Mouse (Mus musculus) kidney, postnatal 25 days (tissue): Measurements from ENCODE around the gene Add3.

Experiments used
- DNase-seq, 2 experiments: peaks; one replicate each; pipeline ENCODE4 v3.0.0; 2021; ENCODE audit warnings: mixed read lengths in 2 of 2

Gene Add3

DNA sequence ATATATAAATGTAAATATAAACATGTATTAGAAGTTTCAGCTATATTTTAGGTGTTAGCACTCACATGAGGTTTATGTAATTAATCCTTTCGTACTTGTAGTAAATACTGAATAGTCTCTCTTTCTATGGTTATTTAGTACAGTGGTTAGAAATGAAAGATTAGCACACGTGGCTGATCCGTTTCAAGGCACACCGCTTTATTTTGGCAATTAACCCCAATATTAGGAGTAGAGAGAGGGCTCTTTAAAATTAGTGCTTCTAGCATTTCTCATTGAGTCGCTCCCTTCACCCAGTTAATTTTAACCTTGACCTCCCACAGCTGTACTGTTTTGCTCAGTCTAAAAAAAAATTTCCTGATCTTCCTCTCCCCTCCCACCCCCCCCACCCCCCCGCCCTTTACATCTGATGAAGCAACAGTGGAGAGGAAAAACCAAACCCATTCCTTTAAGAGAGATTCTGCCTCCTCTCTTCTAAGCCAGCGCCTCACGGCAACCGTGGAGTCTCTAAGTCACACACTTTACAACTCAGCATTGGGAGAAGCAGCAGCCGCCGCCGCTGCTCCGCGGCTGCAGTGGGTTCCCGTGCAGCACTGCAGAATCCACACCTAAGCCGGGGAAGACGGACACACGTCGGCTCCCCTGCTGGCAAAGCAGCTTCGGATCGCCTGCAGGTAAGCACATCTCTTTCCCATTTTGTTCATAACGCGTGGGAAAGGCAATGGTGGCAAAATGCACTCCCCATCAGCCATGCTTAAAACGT, at the start of gene Add3:
Gene Add3 (plus strand): TSS at position 400 of the 760 bp plus-strand sequence.
- DNase-seq = peak; percentile 53 to 64

DNA sequence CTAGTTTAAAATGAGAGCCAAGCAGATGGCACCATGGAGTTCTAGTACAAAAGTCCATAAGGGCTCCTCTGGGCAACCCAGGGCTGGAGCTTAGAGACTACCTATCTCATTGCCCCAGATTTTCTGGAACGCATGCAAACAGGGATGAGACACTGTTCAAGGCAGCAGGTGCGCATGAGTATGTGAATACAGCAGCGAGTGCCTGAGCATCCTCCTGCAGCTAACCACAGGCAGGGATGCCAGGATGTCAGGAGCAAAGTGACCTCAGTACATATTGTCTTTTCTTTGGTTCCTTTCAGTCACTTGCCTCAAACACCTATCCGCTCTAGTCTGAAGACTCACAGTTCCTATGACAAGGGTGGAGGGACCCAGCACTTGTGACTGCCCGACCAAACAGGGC, 49.6 kb upstream of the Add3 start:
- no peak for DNase-seq

DNA sequence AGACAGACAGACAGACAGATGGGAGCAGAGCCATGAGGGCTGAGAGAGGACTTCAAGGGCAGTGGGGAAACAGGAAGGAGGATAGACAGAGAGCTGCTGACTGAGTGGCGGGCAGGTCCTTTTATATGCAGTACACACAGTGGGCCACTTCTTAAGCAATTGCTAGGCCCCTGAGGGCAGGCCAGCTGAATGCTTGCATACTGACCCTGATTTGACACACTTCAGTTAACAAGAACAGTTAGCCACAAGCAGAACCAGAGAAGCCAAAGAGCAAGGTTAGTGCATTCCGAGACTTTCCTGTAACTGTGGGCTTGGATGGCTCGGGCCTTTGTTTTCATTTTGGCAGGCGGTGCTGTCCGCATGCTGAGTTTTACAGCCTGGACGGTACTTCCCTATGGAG, 48.0 kb upstream of the Add3 start:
- no peak for DNase-seq

DNA sequence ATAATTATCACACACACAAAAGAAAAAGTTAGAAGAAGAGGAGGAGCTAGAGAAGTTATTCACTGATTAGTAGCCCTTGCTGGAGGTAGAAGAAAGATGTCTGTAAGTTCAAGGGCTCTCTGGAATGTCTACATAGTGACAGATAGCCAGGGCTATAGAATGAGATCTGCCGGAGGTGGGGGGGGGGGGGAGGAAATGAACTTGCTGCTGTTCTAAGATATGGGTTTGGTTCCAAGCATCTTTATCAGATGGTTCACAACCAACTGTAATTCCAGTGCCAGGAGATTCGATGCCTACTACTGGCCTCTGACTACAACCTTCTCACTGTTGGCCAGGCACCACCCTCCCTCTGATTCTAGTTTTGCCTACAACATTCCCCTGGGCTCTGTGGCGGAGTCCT, 46.9 kb upstream of the Add3 start:
- no peak for DNase-seq

DNA sequence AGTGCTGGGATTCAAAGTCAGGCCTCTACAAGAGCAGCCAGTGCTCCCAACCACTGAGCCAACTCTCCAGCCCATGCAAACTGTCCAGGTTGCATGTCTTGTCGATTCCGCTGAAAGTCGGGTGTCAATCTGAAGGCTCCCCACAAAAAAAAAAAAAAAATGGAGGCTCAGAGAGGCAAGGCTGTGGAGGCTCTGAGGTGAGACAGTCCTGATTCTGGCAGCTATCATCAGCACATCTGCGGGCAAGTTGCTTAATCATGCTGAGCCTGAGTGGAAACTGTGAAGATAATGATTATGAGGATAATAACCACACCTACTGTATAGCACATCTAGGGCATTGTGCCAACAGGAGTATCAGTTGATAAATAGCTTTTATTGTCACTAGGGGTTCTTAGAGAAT, 45.6 kb upstream of the Add3 start:
- no peak for DNase-seq

DNA sequence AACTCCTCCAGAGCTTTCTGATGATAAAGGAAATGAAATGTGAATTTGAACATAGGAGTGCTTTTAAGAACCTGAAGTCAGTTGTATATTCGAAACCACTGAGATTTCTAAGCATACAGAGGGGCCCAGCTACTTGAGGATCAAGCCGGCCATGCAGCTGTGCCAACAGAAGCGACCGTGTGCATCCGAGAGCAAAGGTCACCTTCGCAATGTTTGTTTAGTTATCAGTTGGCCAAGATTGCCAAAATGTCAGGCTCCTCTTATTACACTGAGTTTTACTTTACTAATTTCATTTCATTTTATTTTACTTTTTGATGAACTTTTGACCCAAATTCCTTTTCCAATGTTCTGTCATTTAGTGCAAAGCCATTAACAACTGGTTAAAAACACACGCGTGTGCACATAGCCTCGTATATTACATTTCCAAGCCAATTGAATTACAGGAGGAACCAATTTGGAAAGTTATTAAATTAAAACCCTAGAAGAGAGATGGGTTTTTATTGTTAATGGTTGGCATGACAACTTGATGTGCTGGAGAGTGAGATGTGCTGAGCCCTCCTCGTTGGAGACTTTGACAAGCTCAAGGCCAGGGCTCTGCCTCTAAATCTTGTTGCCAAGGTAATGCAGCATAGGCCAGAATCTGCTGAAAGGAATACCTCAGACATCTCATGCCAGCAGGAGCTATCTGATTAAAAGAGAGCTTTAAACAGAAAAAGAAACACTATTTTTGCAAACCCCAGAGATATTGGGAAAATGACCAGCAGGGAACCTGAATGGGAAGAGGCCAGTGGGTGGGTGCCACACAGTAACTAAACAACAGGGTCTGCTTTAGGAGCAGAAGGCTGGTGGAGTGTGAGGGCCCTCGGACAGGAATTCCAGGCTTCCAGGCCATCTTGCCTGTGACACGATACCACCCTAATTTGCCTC, 38.6 kb upstream of the Add3 start:
- DNase-seq = no peak

DNA sequence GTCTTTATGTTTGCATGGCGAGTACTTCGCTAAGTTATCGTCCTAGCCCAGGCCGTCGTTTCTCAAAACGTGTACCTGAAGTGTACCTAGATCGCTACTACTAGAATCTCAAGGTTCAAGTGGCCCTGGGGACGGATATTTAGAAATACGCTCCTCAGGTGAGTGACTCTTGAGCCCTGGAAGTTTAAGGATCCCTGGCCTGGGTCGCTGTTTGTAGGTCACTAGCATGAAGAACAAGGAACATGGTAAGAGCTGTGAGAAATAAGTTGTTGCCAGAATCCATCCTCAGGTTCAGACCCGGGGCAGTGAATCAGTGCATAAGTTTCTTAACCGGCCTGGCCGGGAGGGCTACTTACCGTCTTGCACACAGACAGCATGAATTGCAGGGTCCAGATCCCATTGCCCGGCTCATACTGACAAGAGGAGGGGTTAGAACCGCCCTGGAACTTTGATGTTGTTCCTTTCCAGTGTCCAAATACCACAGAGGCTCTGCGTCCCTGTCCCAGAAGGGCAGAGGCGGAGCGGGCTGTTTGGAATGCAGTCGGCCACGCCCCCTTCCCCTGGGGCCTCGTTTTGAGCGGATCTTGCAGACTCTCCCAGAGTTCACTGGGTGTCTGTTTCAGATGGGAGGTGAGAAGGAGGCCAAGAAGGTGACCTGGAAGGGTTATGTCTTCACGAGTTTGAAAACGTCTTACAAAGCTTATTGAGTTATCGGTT, 34.7 kb upstream of the Add3 start:
- peak; percentile 93 to 94 for DNase-seq

DNA sequence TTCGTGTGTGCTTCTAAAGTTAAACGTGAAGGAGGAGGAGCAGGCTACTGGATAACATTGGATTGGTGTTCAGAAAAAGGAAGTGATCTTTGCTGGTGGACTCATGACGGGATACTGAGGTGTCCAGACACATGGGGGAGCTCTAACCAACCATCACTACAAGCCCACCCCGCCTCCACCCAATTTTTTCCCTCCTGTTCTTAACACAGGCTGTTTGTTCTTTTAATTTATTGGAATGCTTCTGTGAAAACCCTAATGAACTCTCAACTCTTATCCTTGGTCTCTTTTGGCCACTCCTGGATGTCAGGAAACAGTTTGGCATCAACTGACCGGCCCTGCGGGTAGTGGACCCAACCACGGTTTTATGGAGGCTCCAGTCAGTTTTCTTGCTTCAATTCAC, 33.3 kb upstream of the Add3 start:
- DNase-seq = peak; percentile 40 to 45

DNA sequence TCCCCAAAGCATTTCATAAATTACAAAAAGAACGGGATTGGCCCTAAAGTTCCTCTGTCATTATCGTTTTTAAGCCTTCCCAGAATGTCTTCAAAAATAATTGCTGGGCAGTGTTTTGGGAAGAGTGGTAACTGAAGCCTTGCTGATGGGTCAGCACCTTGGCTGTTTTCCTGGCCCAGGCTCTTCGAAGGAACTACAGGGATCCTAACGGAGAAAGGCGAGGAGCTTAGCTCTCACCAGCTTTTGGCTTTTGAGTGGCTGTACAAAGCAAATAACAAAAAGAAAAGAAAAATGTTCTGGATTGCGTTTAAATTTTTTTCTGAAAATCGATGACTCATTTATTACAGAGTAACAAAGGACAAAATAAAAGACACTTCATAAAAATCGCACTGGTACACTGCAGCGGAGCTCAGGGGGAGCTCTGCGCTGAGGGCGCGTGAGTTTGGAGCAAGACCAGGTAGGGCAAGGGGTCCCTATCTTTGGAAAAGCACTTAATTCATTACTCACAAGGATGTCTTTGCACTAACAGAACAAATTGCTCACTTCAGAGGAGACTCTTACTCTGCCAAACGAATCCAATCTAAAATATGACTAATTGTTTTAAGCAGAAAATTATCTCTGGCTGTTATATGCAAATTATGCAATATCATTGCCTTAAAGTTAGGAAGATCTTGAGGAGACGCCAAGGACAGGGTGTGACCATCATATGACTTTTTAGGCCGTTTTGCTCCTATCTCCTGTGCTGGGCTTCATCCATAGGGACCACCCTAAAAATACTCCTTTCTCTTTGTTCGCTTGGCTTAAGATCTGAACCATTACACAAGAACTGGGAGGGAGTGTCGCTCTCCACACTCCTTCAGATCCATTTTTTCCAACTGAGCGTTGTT, 32.6 kb upstream of the Add3 start:
- peak in 1 of 2 experiments; percentile 40 for DNase-seq

DNA sequence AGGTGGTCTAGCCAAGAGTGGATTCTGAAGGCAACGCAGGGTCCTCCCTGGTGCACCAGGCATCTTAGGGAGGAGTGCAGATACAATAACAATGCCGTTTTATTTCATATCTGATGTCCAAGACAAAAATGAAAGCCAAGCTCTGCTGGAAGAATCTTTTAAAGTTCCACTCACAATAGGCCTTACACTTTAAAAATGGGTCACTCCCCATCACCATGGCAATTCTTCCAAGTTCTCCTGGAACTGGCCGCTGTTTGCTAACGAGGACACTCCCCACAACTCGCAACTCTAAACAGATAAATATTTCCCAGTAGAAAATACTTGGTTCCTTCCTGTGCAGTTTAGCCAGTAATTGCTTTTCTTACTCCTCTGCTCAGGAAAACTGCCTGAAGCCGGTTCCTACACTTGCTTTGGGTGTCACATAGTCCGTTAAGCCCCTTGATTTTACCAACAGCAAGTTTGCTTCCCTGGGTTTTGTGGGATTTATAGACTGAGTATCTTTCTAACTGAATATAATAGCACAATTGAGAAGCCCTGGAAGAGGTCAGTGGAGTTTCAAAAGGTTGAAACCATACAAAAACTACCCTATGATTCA, 28.1 kb upstream of the Add3 start:
- no peak for DNase-seq

DNA sequence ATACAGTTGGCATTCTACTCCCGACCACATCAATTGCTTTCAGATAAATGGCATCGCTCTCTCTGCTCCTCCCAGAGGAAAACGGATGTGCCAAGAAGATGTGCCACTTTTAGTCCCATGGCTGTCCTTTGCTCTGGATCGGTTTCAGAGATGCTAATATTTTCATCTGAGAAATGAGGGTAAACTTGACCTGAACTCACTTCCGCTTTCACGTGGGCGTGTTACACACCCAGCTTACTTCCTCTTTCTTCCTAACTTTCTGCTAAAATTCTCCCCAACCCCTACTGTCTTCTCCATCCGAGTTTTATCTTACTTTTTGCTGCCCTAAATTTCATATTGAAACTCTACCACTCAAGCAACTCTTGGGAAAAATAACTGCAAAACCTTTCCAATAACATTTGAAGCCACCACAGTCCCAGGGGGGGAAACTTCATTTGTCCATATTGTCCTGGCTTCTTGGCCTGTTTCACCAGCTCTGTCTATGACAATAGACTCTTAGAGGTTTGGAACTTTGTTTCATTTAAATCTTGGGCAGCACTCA, 20.9 kb upstream of the Add3 start:
- no peak for DNase-seq

DNA sequence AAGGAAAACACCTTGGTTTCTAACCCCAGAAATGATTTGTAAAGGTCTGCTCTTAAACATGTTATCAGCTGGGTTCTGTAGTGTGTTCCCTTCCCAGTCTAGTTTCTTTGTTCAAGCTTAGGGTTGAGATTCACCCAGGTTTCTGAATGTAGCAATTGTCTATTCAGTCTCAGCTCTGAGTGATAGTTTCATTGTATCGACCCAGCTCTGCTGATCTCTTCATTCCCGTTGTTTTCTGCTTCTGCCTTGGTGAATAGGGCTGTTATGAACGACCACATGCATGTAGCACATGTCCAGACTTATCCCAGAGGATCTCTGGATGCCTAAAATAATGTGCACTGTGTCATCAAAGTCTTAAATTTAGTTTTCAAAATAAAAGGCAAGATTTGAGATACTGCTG, 19.8 kb upstream of the Add3 start:
- no peak for DNase-seq

DNA sequence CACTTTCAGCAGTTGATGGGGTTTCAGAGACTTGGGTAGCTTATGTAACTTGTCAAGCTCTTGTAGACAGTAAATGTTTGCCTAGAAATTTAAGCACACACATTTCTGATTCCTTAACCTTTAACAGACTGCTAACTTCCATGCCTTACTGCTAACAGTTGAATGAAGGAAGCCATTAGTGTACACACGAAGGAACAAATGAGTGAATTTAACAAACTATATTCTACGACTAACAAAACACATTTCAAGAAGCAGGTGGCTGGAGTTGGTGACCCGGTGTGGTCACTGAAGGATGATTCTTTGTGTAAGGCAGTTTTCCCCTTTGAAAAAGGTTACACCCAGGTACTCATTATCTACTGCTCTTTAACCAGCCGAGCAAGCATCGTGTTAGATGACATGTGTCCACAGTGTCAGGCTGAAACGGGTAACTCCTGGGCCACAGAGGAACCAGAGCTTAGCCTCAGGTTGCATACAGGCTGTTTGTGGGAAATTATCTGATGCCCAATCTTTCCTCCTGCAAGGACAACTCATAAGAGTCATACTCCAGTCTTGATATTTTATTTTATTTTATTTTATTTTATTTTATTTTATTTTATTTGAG, 17.5 kb upstream of the Add3 start:
- no peak for DNase-seq

DNA sequence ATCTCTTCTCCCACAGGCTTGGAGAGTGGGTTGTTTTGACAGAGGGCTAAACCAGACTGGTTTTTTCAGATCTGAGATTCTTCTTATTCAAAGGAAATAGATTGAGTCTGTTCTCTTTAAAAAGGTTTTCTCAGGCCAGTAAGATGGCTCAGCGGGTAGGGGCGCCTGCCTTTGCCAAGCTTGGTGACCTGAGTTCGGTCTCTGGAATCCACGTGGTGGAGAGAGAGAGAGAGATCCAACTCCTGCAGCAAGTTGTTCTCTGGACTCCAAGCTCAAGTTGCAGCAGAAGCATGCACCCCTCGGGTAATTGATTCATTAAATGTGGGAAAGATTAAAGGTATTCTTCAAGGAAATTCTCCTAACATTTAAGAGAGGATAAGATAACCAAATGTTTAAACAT, 16.9 kb upstream of the Add3 start:
- DNase-seq = peak; percentile 73 to 90

DNA sequence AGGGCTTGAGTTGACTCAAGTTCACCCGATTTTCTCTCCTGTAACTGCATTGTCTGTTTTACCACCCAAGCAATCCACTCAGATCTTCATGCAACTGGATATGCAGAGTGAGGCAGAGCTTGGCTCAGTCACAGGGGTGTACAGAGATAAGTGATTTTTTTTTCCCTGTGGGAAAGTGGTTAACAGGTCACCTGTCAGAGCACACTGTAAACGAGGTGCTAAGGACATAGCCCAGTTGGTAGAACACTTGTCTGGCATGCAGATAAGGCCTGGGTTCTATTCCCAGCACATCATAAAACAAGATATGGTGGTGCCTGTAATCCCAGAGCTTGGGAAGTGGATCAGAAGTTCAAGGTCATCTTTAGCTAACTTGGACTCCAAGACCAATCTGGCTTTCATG, 14.6 kb upstream of the Add3 start:
- DNase-seq = no peak

DNA sequence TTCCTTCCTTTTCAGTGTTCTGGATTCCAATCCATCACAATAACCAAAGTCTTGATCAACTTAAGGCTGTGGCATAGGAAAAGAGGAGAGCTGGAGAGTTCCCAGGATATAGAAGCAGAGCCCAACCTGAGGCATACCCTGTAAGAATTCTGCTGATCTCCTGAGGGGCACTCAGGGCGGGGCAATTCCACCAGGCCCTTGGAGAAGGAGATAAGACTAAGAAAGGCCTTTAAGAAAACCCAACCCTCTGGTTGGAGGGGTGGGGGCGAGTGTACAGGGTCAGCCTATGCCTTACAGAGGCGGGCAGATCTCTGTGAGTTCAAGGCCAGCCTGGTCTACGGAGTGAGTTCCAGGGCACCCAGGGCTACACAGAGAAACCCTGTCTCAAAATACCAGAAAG, 13.7 kb upstream of the Add3 start:
- DNase-seq = no peak

DNA sequence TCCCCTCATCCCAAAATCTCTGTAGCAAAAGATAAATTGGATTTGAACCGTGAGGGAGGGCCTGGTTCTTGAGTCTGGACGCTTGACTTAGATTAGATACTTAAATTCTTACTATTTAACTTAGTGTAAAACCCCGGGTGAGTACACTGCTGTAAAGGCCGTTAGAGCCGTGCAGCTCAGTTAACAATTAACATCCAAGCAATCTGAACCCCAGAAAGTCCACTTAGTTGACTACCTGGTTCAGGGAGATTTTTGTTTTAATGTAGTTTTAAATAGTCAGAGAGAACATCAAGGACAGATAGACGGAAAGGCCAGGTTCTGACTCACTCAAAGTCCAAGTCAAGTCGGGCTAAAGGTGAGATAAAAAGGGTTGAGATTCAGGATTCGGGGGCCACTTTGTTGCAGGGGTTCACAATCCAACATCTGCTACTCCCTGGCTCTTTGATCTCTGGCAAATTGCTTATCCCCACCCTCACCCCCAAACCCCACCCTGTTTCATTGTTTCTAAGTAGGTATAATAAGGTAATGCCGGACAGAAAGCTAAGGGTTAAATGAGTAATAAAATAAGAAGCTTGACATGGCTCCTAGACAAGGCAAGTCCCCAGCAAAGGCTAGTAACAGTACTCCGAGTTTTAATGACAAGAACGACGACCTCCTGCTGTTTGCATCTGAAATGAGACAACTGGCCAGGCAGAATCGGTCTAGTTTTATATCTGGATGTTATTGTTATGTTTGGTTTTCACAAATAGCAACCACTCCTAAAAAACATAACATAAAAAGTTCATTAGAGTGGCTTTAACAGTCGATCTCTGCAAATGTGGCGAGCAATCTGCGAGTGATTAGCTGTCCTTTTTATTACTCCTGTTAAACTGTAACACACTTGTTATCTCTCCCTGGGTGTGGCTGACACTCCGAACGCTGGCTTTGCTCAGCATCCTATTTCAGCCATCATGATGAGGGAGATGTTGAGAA, 12.6 kb upstream of the Add3 start:
- peak; percentile 52 to 73 for DNase-seq

DNA sequence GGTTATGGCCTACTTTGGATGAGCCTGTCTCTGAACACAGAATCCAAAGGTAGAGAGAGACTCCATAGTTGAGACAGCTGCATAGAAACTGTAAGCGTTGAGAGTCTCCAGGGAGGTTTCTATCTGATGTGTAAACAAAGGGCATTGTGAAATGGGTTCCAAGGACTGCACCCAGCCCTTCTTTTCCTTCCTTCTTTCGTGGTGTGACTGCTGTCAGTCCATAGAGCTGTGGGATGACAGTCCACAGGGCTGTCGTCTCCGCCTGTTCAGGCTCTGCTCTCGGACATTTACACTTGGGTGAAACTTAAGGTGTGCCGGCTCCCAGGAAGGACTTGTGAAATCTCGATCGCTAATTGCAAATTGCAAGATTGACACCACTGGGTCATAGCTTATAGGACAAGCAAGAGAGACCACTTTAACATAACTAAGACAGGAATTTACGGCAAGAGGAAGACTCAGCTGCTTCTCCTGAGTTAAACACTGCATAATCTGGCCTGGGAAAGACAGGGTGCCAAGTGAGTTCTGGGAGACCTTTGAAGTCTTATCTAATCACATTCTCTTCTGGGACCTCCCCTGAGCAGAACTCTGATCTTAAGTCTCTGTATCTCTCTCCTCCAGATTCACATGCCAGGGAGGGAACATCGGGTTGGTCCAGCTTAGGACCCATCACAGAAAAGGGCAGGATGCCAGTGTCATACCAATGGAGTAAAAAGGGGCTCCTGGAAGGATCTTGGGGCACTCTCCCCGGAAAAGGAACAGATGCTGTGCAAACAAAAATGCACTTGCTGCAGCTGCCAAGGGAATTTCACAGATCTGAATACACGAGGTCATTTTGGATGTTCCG, 11.5 kb upstream of the Add3 start:
- peak in 1 of 2 experiments; percentile 48 for DNase-seq
